Mouse (Mus musculus): Measurements from ENCODE around the gene Zfp82. TPM values are rescaled to one million over a fixed set of nuclear protein-coding genes. Genes with fewer than 3 reads are reported as not detected.

Zfp82 gene
- polyA plus RNA-seq, 1 experiment from 2014 or later, result 10.4 TPM

DNA sequence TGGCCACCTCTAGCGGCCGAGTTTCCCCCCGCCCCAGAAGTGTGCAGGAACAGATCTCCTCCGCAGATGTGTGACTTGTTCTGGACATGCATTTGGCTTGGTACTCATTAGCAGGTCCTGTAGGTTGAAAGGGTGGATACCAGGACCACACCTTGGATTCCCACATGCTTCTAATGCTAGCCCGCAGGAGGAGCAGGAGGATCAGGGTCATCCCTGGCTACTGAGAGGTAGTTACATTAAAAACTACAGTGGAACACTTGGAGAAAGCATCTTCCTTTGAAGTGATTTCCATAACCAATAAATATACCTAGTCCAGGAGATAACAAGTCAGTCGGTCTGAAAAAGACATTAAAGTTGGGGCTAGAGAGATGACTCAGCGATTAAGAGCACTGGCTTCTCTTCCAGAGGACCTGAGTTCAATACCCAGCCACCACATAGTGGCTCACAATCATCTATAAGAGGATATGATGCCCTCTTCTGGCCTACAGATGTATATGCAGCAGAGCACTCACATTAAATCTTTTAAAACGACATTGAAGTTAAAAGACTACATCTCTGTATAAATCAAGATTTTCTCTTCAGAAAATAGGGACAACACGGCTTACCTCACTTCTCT, 18.4 kb upstream of the Zfp82 start:
- peaks cover 27% of the 10 kb centered on the region for H3K4me1 ChIP-seq
- 0 out of 2 replicates have a peak, but pooled peaks have one; percentile 2 for ATAC-seq (ENCODE audit: low FRiP score, low read depth)
- H3K9me3 ChIP-seq, result no peaks in the 10 kb centered on the region
- peak overlapping the region; percentile 64 for H3K4me3 ChIP-seq
- peak overlapping the region; percentile 84 for H3K4me2 ChIP-seq (replicated peaks)
- H3K27me3 ChIP-seq (replicated peaks), result no peaks in the 10 kb centered on the region
- 9% methylated on average over 9 of the region's 9 CpGs for WGBS
- H3K36me3 ChIP-seq, result peaks cover 9% of the 10 kb centered on the region
- H3K27ac ChIP-seq, result no peak overlapping the region
- no peak overlapping the region; the same call in 1 of the 2 replicates for H3K9ac ChIP-seq

DNA sequence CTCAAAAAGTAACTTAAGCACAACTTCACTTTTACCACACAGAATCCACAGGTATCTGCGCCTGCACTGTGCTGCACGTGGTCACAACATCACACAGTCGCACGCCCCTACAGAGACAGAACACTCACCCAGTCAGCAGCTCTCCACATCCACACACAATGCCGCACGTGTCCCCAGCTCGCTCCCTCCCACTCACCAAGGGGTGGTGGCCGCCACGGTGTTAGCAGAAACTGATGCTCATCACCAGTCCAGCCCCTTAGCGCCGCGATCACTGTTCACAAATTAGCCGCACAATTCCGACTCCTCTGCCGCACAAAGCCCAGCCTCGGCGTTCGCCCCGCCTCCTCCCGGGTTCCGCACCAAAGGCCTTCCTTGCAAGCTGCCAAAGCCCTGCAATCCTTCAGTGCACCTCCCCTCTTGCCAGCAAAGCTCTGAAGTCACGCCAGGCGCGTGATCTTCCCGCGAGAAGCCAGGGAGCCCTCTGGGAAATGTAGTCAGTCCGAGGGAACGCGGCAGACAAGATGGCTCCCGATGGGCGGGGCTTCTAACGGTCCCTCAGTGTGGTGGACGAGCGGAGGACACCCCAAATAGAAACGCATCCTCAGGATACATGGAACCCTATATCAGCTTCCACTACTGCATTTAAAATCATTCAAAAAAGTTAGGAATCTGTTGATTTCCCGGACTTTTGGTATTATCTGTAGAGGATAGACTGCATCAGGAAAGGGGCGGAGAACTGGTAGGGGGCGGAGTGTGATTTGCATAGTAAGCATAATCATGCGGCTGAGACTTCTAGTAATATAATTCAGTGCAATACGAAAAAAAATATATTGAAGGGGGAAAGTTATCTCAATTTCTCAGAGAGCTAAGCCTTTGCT, 17.6 kb upstream of the Zfp82 start, which contains the start of the genes Gm26920 and Zfp566:
TSS of gene Gm26920 (minus strand) at position 319 of the 878 bp plus-strand sequence.
TSS of gene Zfp566 (minus strand) at position 436 of the 878 bp plus-strand sequence.
- Histone ChIP-seq H3K4me3 (peak within 1 kb of the TSS; percentile 64), H3K4me2 (replicated peaks) (peak within 1 kb of the TSS; percentile 84), H3K36me3 (peaks cover 16% of the 10 kb centered on the region), H3K9me3 (no peaks in the 10 kb centered on the region; the same call in 1 of the 2 replicates), H3K9ac (peak within 1 kb of the TSS; percentile 70), H3K4me1 (peaks cover 25% of the 10 kb centered on the region), H3K27ac (peak within 1 kb of the TSS; percentile 66; the same call in 1 of the 2 replicates), H3K27me3 (replicated peaks) (no peaks in the 10 kb centered on the region)
- under 1% methylated on average over 40 of the region's 40 CpGs for WGBS
- ATAC-seq (ENCODE audit: low FRiP score, low read depth), result peak; percentile 91

DNA sequence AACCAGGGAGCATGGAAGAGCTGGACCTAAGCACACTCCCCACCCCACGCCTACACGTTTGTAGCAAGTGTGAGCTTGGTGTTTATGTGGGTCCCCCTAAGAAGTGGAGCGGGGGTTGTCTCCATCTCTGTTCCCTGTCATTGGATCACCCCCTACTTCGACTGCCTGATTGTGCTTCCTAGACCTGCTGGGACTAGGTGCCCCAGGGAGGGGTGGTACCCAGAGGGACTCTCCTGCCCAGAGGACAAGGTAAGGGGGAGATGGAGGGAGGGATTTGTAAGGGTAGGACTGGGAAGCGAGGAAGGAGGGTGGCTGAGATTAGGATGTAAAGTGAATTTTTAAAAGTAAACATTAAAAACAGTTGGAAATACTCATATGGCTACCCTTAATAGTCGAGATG, 16.7 kb upstream of the Zfp82 start:
- no peak; the same call in 1 of the 2 replicates for ATAC-seq (ENCODE audit: low FRiP score, low read depth)
- peaks cover 25% of the 10 kb centered on the region for H3K36me3 ChIP-seq
- H3K9ac ChIP-seq, result peak overlapping the region; percentile 70
- H3K27ac ChIP-seq, result no peak overlapping the region
- H3K9me3 ChIP-seq, result no peaks in the 10 kb centered on the region; the same call in 1 of the 2 replicates
- no peaks in the 10 kb centered on the region for H3K27me3 ChIP-seq (replicated peaks)
- peak overlapping the region; percentile 84 for H3K4me2 ChIP-seq (replicated peaks)
- peak overlapping the region; percentile 64 for H3K4me3 ChIP-seq
- 15% methylated on average over 6 of the region's 6 CpGs for WGBS
- peaks cover 25% of the 10 kb centered on the region for H3K4me1 ChIP-seq

GRCm38 (mm10) chr7:30086524-30086923, 13.8 kb upstream of the Zfp82 start:
- Histone ChIP-seq H3K27ac (no peak overlapping the region), H3K36me3 (peaks cover 37% of the 10 kb centered on the region), H3K9ac (no peak overlapping the region), H3K9me3 (no peaks in the 10 kb centered on the region; the same call in 1 of the 2 replicates), H3K4me1 (peaks cover 20% of the 10 kb centered on the region), H3K27me3 (replicated peaks) (no peaks in the 10 kb centered on the region), H3K4me3 (no peak overlapping the region), H3K4me2 (replicated peaks) (no peak overlapping the region)
- no peak for ATAC-seq (ENCODE audit: low FRiP score, low read depth)
- WGBS, result 92% methylated on average over 9 of the region's 9 CpGs

DNA sequence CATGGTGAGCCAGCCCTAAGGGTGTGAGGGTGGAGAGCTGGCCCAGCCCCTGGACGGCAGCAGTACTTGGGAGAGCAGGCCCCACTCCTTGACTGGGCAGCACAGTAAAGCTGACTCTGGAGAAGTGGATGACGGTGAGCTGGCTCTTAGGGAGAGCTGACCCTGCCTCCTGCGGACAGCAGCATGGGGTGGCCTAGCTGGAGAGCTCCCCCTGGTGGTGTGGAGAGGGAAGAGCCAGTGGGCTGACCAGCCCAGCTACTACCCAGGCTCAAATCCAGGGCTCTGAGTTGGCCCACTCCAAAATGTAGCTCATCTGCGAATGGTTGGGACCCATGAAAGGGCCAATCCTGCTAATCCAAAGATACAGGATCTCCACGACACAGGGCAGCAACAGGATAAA, 8.1 kb downstream of the Zfp82 start:
- Histone ChIP-seq H3K9ac (no peak overlapping the region), H3K36me3 (peaks cover 63% of the 10 kb centered on the region), H3K4me2 (replicated peaks) (no peak overlapping the region), H3K27ac (no peak overlapping the region), H3K4me3 (no peak overlapping the region), H3K9me3 (no peaks in the 10 kb centered on the region), H3K4me1 (no peaks in the 10 kb centered on the region), H3K27me3 (replicated peaks) (no peaks in the 10 kb centered on the region)
- 81% methylated on average over 5 of the region's 5 CpGs for WGBS
- no peak for ATAC-seq (ENCODE audit: low FRiP score, low read depth)

GRCm38 (mm10) chr7:30062478-30062877, 10.2 kb downstream of the Zfp82 start:
- no peaks in the 10 kb centered on the region for H3K27me3 ChIP-seq (replicated peaks)
- H3K9me3 ChIP-seq, result no peaks in the 10 kb centered on the region
- H3K4me2 ChIP-seq (replicated peaks), result no peak overlapping the region
- no peak overlapping the region for H3K4me3 ChIP-seq
- H3K4me1 ChIP-seq, result no peaks in the 10 kb centered on the region
- no peak overlapping the region for H3K27ac ChIP-seq
- H3K36me3 ChIP-seq, result peaks cover 66% of the 10 kb centered on the region
- 85% methylated on average over 5 of the region's 5 CpGs for WGBS
- no peak overlapping the region for H3K9ac ChIP-seq
- no peak for ATAC-seq (ENCODE audit: low FRiP score, low read depth)

- ATAC-seq (ENCODE audit: low FRiP score, low read depth), result no peak
Measured at GRCm38 (mm10) chr7:30060341-30060740, 12.4 kb downstream of the Zfp82 start.

GRCm38 (mm10) chr7:30053591-30053990, 19.1 kb downstream of the Zfp82 start:
- WGBS, result 14% methylated on average over 3 of the region's 3 CpGs

More at GRCm38 (mm10) chr7:30060341-30060740, 12.4 kb downstream of the Zfp82 start:
- 86% methylated on average over 6 of the region's 6 CpGs for WGBS
- no peaks in the 10 kb centered on the region for H3K9me3 ChIP-seq
- no peaks in the 10 kb centered on the region for H3K27me3 ChIP-seq (replicated peaks)
- H3K4me2 ChIP-seq (replicated peaks), result no peak overlapping the region
- no peak overlapping the region for H3K9ac ChIP-seq
- peaks cover 72% of the 10 kb centered on the region for H3K36me3 ChIP-seq
- H3K4me1 ChIP-seq, result no peaks in the 10 kb centered on the region
- H3K27ac ChIP-seq, result no peak overlapping the region
- H3K4me3 ChIP-seq, result no peak overlapping the region

GRCm38 (mm10) chr7:30050882-30051548, 21.7 kb downstream of the Zfp82 start, which contains the start of gene Zfp14:
Zfp14 (minus strand) TSS chr7:30051380.
- Histone ChIP-seq H3K27me3 (replicated peaks) (no peaks in the 10 kb centered on the region), H3K9me3 (no peaks in the 10 kb centered on the region), H3K9ac (peak within 1 kb of the TSS; percentile 86), H3K4me3 (peak within 1 kb of the TSS; percentile 72), H3K4me1 (peaks cover 10% of the 10 kb centered on the region), H3K27ac (peak within 1 kb of the TSS; percentile 84), H3K36me3 (peaks cover 12% of the 10 kb centered on the region), H3K4me2 (replicated peaks) (peak within 1 kb of the TSS; percentile 83)
- ATAC-seq (ENCODE audit: low FRiP score, low read depth), result peak; percentile 99
- WGBS, result under 1% methylated on average over 40 of the region's 40 CpGs

More at GRCm38 (mm10) chr7:30053591-30053990, 19.1 kb downstream of the Zfp82 start:
- no peak overlapping the region for H3K27ac ChIP-seq
- no peak overlapping the region for H3K9ac ChIP-seq
- H3K4me1 ChIP-seq, result peaks cover 10% of the 10 kb centered on the region
- peaks cover 31% of the 10 kb centered on the region for H3K36me3 ChIP-seq
- no peak for ATAC-seq (ENCODE audit: low FRiP score, low read depth)
- no peak overlapping the region for H3K4me3 ChIP-seq
- no peak overlapping the region for H3K4me2 ChIP-seq (replicated peaks)
- no peaks in the 10 kb centered on the region for H3K9me3 ChIP-seq
- no peaks in the 10 kb centered on the region for H3K27me3 ChIP-seq (replicated peaks)

- H3K27me3 ChIP-seq (replicated peaks), result no peaks in the 10 kb centered on the region
Measured at GRCm38 (mm10) chr7:30048126-30048525, 24.6 kb downstream of the Zfp82 start.

GRCm38 (mm10) chr7:30044354-30044753, 28.3 kb downstream of the Zfp82 start:
- no peak overlapping the region for H3K4me3 ChIP-seq
- no peak for ATAC-seq (ENCODE audit: low FRiP score, low read depth)
- H3K27ac ChIP-seq, result no peak overlapping the region

More at GRCm38 (mm10) chr7:30048126-30048525, 24.6 kb downstream of the Zfp82 start:
- Histone ChIP-seq H3K36me3 (peaks cover 4% of the 10 kb centered on the region; the same call in 1 of the 2 replicates), H3K4me1 (peaks cover 10% of the 10 kb centered on the region), H3K9me3 (no peaks in the 10 kb centered on the region), H3K4me2 (replicated peaks) (no peak overlapping the region), H3K9ac (no peak overlapping the region), H3K27ac (no peak overlapping the region), H3K4me3 (no peak overlapping the region)
- 95% methylated on average over 4 of the region's 4 CpGs for WGBS
- no peak for ATAC-seq (ENCODE audit: low FRiP score, low read depth)

More at GRCm38 (mm10) chr7:30044354-30044753, 28.3 kb downstream of the Zfp82 start:
- no peaks in the 10 kb centered on the region for H3K9me3 ChIP-seq
- no peak overlapping the region for H3K9ac ChIP-seq
- 64% methylated on average over 9 of the region's 9 CpGs for WGBS
- H3K36me3 ChIP-seq, result peaks cover 7% of the 10 kb centered on the region
- H3K4me1 ChIP-seq, result no peaks in the 10 kb centered on the region
- H3K27me3 ChIP-seq (replicated peaks), result no peaks in the 10 kb centered on the region
- H3K4me2 ChIP-seq (replicated peaks), result no peak overlapping the region

Measured in neural tube, embryonic 12.5 days (tissue).